Mouse (Mus musculus) embryonic fibroblast, embryonic 13.5 days (primary cell): ENCODE data around the gene Diaph3. TPM values are rescaled to one million over a fixed set of nuclear protein-coding genes. Genes with fewer than 3 reads are reported as not detected.

ENCODE experiments used
- H3K27ac ChIP-seq: 2 replicates; pipeline ENCODE4 v1.5.1; 2012; ENCODE audit warnings: low read length, control low read depth, inconsistent platforms; ENCODE audit not compliant: insufficient read depth
- H3K4me1 ChIP-seq: 2 replicates; pipeline ENCODE4 v1.6.1; 2011; ENCODE audit warnings: low read length; ENCODE audit not compliant: control insufficient read depth, insufficient read depth
- H3K4me3 ChIP-seq: 2 replicates; pipeline ENCODE4 v1.5.1; 2011; ENCODE audit warnings: mild to moderate bottlenecking, control low read depth, low read length; ENCODE audit not compliant: insufficient read depth
- CTCF ChIP-seq: IDR thresholded peaks from 2 replicates; pipeline ENCODE4 v1.5.1; 2011; ENCODE audit warnings: mild to moderate bottlenecking, control low read depth, low read length, moderate library complexity, borderline replicate concordance; ENCODE audit not compliant: insufficient read depth
- POLR2A ChIP-seq: IDR thresholded peaks from 2 replicates; pipeline ENCODE4 v1.6.1; 2011; ENCODE audit warnings: low read depth, mild to moderate bottlenecking, control low read depth, low read length, moderate library complexity
- polyA plus RNA-seq: library from polyadenylated mRNA; stranded (reverse); fragments of >200 nt; gene quantifications from 2 replicates; pipeline ENCODE4 v1.2.4, GENCODE M21; 2011; ENCODE audit warnings: low read depth; ENCODE audit not compliant: missing spikeins, insufficient read length

The Diaph3 gene
- polyA plus RNA-seq = 27.9 and 37.8 TPM in 2 replicates

DNA sequence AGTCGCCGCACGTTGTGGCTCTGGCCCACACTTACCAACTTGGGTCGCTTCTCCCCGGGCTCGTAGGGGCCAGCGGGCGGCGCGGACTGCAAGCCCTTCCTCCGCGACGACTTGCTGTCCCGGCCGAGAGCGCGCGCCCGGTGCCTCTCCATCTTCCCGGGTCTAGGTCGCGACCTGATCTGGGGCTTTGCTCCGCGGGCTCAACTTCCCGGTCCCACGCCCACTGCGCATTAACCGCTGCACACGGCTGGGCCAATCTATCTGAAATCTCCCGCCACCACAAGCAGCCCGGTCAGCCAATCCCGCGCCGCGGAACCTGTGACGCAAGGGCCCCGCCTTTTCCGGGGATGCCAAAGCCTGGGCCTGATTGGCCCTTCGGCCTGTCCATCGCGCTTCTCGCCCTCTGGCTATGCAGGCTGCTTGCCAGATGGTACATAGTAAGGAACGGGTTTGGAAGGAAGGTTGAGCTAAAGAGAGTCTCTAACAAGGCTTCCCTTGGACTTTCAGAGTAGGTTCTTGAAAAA is at the start of gene Diaph3:
Gene Diaph3 (minus strand): TSS at position 273 of the 524 bp plus-strand sequence.
- TF ChIP-seq CTCF (no peak), POLR2A (no peak; the same call in none of the 2 replicates)
- Histone ChIP-seq H3K27ac (peak within 1 kb of the TSS; percentile 69), H3K4me1 (no peaks in the 10 kb centered on the region), H3K4me3 (peak within 1 kb of the TSS; percentile 91)

DNA sequence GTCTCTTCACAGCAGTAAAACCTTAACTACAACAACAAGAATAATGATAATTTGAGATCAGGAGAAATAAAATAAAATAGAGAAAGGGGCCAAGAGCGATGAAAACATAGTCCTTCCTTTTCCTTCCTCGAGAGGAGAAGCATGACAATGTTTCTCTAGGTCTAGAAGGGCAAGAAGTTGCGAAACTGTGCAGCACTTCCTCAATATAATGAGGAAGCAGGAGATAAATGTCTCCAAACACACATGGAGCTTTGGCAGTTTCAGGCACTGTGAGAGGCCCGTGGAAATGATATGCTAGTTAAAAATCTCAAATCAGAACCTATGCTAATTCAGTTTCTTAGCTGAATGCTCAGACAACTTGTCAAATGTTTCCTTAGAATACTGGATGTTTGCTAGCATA is 49.6 kb upstream of the Diaph3 start:
- Histone ChIP-seq H3K4me3 (no peak overlapping the region), H3K4me1 (no peaks in the 10 kb centered on the region), H3K27ac (no peak overlapping the region)
- TF ChIP-seq CTCF = no peak
- TF ChIP-seq POLR2A = no peak

DNA sequence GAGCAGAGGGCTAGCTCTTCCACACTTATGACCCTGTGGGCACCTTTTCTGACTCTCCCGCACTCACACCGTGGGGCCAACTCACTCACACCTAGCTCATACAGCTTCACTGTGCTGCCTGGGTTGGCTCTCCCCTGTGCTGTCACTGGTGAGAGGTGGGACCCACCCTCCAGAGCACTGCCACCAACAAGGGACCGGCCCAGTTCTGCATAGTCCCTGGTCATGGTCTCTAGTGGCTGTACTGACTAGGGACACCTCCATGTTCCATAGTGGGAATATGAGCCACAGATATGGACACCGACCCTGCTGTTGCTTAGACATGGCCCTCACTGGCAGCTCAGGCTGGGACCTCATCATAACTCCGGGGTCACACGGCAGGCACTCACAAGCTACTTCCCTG is 30.5 kb upstream of the Diaph3 start:
- TF ChIP-seq POLR2A (no peak), CTCF (no peak)
- no peaks in the 10 kb centered on the region for H3K4me1 ChIP-seq
- no peak overlapping the region for H3K4me3 ChIP-seq
- no peak overlapping the region for H3K27ac ChIP-seq

DNA sequence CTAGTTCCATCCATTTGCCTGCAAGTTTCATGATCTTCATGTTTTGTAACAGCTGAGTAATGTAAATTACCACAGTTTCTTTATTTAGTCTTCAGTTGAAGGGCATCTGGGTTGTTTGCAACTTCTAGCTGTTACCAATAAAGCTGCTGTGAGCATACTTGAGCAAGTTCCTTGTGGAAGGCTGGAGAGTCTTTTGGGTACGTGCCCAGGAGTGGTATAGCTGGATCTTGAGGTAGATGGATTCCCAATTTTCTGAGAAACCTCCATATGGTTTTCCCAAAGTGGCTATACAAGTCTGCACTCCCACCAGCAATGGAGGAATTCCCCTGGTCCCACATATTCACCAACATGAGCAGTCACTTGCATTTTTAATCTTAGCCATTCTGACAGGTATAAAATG is 28.1 kb upstream of the Diaph3 start:
- Histone ChIP-seq H3K4me1 (no peaks in the 10 kb centered on the region), H3K4me3 (no peak overlapping the region), H3K27ac (no peak overlapping the region)
- TF ChIP-seq CTCF (no peak), POLR2A (no peak)

DNA sequence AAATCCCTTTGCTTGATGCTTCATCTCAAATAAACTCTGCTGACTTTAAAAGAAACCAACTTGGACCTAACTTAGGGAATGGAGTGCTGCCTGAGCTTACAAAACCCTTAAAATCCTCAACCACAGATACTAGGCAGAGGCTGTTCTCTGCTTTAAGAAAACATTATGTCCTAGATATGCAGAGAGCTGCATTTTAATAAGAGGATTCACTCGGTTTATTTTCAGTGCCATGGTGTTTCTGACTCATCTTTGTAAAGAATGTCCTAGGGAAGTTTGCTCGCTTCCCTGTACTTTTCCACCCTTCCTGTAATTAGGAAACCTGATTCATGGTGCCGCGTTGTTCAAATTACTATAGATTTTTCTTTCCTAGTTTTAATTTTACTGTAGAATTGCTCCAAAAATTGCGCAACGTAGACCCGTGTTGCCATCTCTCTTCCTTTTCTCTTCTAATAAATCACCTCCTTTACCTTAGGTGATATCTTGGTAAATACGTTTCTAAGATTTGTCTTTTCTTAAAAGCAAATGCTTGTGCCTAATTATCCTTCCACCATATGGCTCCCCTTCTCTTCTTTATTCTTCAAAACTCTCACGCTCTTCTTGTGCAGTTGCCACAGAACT is 14.7 kb upstream of the Diaph3 start:
- Histone ChIP-seq H3K4me1 (peaks cover 7% of the 10 kb centered on the region), H3K27ac (peak overlapping the region; percentile 26; the same call in 1 of the 2 replicates), H3K4me3 (no peak overlapping the region)
- no peak for TF ChIP-seq CTCF
- TF ChIP-seq POLR2A = no peak

DNA sequence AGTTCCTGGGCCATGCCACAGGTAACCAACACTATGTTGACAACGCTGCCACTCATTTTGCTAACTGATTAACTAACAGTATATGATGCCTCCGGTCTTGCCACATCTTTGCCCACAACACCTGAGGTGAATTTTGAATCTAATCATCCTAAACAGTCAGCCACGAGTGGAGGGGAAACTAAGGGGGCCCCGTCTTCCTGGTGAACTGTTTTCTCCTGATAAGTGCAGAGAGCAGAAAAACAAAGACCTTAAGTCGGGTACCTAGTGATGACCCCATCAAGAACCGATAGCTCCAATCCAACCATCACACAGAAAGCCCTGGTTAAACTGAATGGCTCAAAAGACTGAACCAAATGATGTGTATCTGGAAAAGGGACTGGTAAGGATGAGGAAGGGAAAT is 8.6 kb upstream of the Diaph3 start:
- Histone ChIP-seq H3K27ac (no peak overlapping the region), H3K4me1 (no peaks in the 10 kb centered on the region), H3K4me3 (no peak overlapping the region)
- TF ChIP-seq CTCF = no peak
- no peak for TF ChIP-seq POLR2A

DNA sequence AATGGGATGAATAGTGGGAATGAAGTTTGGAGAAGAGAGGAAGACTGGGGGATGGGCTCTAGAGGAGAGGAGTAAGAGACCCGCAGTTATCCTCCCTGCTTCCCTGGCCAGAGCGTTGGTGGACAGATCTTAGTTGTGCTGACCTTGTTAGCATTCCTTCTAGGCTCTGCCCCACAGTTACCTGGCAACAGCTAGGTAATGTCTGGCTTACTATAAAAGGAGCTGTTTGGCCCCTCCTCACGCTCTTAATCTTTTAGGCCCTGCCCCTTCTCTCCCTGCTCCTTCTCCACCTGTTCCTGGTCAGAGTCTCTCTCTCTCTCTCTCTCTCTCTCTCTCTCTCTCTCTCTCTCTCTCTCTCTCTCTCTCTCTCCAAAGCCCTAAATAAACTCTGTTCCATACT is 5.7 kb upstream of the Diaph3 start:
- Histone ChIP-seq H3K4me1 (no peaks in the 10 kb centered on the region), H3K4me3 (no peak overlapping the region), H3K27ac (no peak overlapping the region)
- TF ChIP-seq CTCF (no peak), POLR2A (no peak)

DNA sequence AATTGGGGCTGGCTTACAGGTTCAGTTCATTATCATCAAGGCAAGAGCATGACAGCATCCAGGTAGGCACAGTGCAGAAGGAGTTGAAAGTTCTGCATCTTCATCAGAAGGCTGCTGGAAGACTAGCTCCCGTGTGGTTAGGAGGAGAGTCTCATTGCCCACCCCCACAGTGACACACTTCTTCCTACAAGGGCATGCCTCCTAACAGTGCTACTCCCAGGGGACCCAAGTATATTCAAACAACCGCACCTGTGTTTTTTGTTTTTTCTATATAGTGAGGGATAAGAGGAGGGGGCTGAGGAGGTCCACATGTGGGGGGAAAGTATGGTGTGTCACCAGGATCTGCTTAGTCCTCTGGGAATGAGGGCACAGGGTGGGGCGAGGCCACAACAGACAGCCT is 4.3 kb upstream of the Diaph3 start:
- Histone ChIP-seq H3K27ac (no peak overlapping the region), H3K4me3 (no peak overlapping the region), H3K4me1 (no peaks in the 10 kb centered on the region)
- no peak for TF ChIP-seq POLR2A
- TF ChIP-seq CTCF = no peak

DNA sequence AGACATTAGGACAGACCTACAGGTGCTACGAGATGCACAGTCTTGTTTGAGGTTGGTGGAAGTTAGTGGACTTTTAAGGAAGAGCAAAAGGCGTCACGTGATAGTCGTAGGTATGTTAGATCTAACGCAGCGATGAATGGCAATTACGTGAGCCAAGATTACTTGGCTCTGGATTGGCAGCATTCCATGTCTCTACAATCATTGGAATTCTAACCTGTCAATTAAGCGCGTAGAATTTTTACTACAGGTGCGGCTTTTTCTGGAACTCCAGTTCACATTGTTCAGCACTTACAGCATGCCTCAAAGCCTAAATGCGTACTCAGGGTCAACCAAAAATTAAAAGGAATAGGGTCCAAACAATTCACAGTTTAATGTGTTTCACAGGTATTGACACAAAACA is 742 bp upstream of the Diaph3 start:
- Histone ChIP-seq H3K4me3 (no peak overlapping the region; the same call in 1 of the 2 replicates), H3K4me1 (no peaks in the 10 kb centered on the region), H3K27ac (no peak overlapping the region)
- no peak for TF ChIP-seq POLR2A
- no peak for TF ChIP-seq CTCF

DNA sequence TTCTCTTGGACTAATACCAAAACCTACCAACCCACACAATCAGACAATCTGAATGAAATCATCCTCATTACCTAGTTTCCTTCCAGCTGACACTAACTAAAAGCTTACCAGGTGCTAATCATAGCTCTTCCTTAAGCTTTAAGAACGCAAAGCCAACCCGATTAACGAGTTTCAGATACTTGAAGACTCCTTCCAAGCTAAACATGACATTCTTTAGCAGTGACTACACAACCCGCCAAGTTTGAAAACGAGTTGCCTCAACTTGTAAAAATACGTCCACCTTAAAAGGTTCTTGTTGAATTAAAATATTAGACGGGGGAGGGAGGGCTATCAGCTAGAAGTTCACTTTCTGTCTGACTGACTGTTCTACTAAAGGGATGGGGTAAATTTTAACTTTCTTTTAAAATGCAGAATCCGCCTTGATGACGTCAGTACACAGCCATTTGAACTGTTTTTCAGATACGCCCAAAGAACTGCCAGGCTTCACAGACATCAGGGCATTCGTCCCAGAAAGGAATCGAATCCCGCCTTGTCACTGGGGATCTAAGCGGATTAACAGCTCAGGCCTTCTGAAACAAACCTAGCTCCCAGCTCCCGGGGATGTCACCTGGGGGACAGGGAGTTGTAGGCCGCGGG is 590 bp downstream of the Diaph3 start:
- Histone ChIP-seq H3K4me1 (no peaks in the 10 kb centered on the region), H3K4me3 (peak overlapping the region; percentile 91), H3K27ac (peak overlapping the region; percentile 69)
- no peak for TF ChIP-seq CTCF
- TF ChIP-seq POLR2A = peak; percentile 16; the same call in 1 of the 2 replicates
